In the genomic region with DNA sequence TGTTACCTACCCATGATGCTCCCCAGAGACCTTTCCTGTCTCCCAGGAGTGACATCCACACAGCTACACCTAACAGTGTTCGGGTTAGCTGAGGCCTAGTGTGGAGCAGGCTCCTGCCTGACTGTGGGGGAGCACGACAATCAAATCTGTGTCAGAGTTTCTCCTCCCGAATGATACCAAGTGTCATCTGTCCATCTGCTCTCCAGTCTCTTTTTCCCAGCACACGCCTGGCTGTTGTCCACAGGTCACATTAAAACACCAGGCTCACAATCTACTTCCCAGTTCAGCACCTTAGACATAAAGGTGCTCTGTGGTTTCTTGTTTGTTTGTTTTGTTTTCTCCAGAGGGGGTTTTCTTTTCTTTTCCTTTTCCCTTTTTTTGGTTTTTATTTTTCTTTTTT, we compare ENCODE assay signal across 22 mouse cellular contexts. TPM values are rescaled to one million over a fixed set of nuclear protein-coding genes. Genes with fewer than 3 reads are reported as not detected.
A peak's percentile ranks its signal among the peaks of the same experiment; 100 is the strongest.
DNase-seq lines count a peak whose midpoint lies in the region; ATAC-seq and TF ChIP-seq lines count a peak whose summit lies in the region.
"Had no signal": no experiment of that assay in that cellular context is flagged by ENCODE, and none has a peak within 500 bp of the region (broad histone marks: within the 10 kb centered on the region; RNA-seq: fewer than 3 reads in every experiment).

No protein-coding gene starts in this region.

- TF ChIP-seq POLR2A in small intestine, adult 2 months (IDR thresholded peaks at IDR 0.05; ENCODE audit: low read depth, low read length) = no peak

- peak overlapping the region; percentile 69; the same call in 1 of the 2 replicates for H3K27ac ChIP-seq in heart, embryonic 10.5 days
- no peak overlapping the region for H3K27ac ChIP-seq in midbrain, embryonic 12.5 days (replicated peaks)
- H3K27ac ChIP-seq in midbrain, embryonic 14.5 days (replicated peaks; ENCODE audit: low read depth, low read length) = no peak overlapping the region
- H3K27ac ChIP-seq in small intestine, adult 2 months (ENCODE audit: insufficient read depth, low read depth, low read length) = peak overlapping the region; percentile 27; the same call in 1 of the 2 replicates
- H3K27ac ChIP-seq: forebrain, embryonic 13.5 days; heart, adult 2 months; kidney, embryonic 15.5 days; left cerebral cortex, adult 2 months; limb, embryonic 13.5 days; lung, embryonic 15.5 days; stomach, embryonic 15.5 days had no signal

- DNase-seq in cerebellum, adult 9-10 months = peak; percentile 31
- no peak for DNase-seq in cerebellum, adult 11 months
- DNase-seq in heart, embryonic 10.5 days (ENCODE audit: low spot score) = no peak
- DNase-seq in heart, adult 9 months (ENCODE audit: low spot score in 2 of 2) = no peak
- no peak for DNase-seq in midbrain, embryonic 14.5 days
- DNase-seq: adrenal gland, postnatal 10 days; heart, adult 2 months; heart, postnatal 14 days; kidney, adult 18-20 months; kidney, postnatal 25 days had no signal

- ATAC-seq in midbrain, embryonic 12.5 days (ENCODE audit: low FRiP score, low read depth) = no peak
- no peak for ATAC-seq in midbrain, embryonic 14.5 days (ENCODE audit: low FRiP score, low TSS enrichment)
- ATAC-seq: forebrain, embryonic 13.5 days; Patski had no signal

- H3K4me2 ChIP-seq in midbrain, embryonic 12.5 days (replicated peaks) = no peak overlapping the region
- H3K4me2 ChIP-seq in midbrain, embryonic 14.5 days (ENCODE audit: low read length) = no peak overlapping the region
- H3K4me2 ChIP-seq: forebrain, embryonic 13.5 days; kidney, embryonic 15.5 days; limb, embryonic 13.5 days; liver, embryonic 11.5 days; lung, embryonic 15.5 days; midbrain, embryonic 11.5 days; stomach, embryonic 15.5 days had no signal

- WGBS in heart, embryonic 10.5 days = 70% methylated on average over 4 of the region's 4 CpGs
- WGBS in midbrain, embryonic 12.5 days = 65% methylated on average over 4 of the region's 4 CpGs
- 56% methylated on average over 4 of the region's 4 CpGs for WGBS in midbrain, embryonic 14.5 days
- 51% methylated on average over 4 of the region's 4 CpGs for WGBS in small intestine, adult 2 months

- no peaks in the 10 kb centered on the region for H3K36me3 ChIP-seq in heart, embryonic 10.5 days
- H3K36me3 ChIP-seq in midbrain, embryonic 12.5 days = no peaks in the 10 kb centered on the region
- H3K36me3 ChIP-seq in midbrain, embryonic 14.5 days (ENCODE audit: control insufficient read depth, insufficient read depth, low read length) = no peaks in the 10 kb centered on the region
- peaks cover 8% of the 10 kb centered on the region; the same call in 1 of the 2 replicates for H3K36me3 ChIP-seq in small intestine, adult 2 months (ENCODE audit: control insufficient read depth, insufficient read depth, low read length)
- H3K36me3 ChIP-seq: kidney, embryonic 15.5 days; limb, embryonic 13.5 days; lung, embryonic 15.5 days; stomach, embryonic 15.5 days had no signal

- TF ChIP-seq CTCF in small intestine, adult 2 months (IDR thresholded peaks at IDR 0.05; ENCODE audit: extremely low read depth, insufficient read length, insufficient replicate concordance, low read depth, low read length) = no peak

- no peaks in the 10 kb centered on the region for H3K27me3 ChIP-seq in heart, embryonic 10.5 days (ENCODE audit: insufficient read depth, poor library complexity, severe bottlenecking)
- H3K27me3 ChIP-seq in midbrain, embryonic 12.5 days = no peaks in the 10 kb centered on the region
- no peaks in the 10 kb centered on the region for H3K27me3 ChIP-seq in midbrain, embryonic 14.5 days (ENCODE audit: control insufficient read depth, insufficient read depth, low read length)
- no peaks in the 10 kb centered on the region for H3K27me3 ChIP-seq in small intestine, adult 2 months (ENCODE audit: control insufficient read depth, insufficient read depth, low read length)
- H3K27me3 ChIP-seq: Patski; stomach, embryonic 15.5 days had no signal

- H3K4me3 ChIP-seq in heart, embryonic 10.5 days = no peak overlapping the region
- H3K4me3 ChIP-seq in midbrain, embryonic 12.5 days = no peak overlapping the region
- no peak overlapping the region for H3K4me3 ChIP-seq in midbrain, embryonic 14.5 days (replicated peaks; ENCODE audit: low read depth, low read length)
- no peak overlapping the region for H3K4me3 ChIP-seq in small intestine, adult 2 months (ENCODE audit: low read depth, low read length)
- H3K4me3 ChIP-seq: erythroblast, embryonic 14.5 days; forebrain, embryonic 13.5 days; heart, adult 2 months; kidney, embryonic 15.5 days; left cerebral cortex, adult 2 months; limb, embryonic 13.5 days; lung, embryonic 15.5 days; stomach, embryonic 15.5 days had no signal

- peaks cover 68% of the 10 kb centered on the region for H3K4me1 ChIP-seq in heart, embryonic 10.5 days
- H3K4me1 ChIP-seq in midbrain, embryonic 12.5 days = peaks cover 84% of the 10 kb centered on the region
- H3K4me1 ChIP-seq in midbrain, embryonic 14.5 days (ENCODE audit: control insufficient read depth, insufficient read depth, low read length) = peaks cover 47% of the 10 kb centered on the region
- peaks cover 59% of the 10 kb centered on the region for H3K4me1 ChIP-seq in small intestine, adult 2 months (ENCODE audit: control insufficient read depth, insufficient read depth, insufficient read length, low read length)

- 0 out of 2 replicates have a peak overlapping the region, but pooled peaks have one; percentile 34 for H3K9ac ChIP-seq in midbrain, embryonic 12.5 days (replicated peaks)
- H3K9ac ChIP-seq in midbrain, embryonic 14.5 days (replicated peaks; ENCODE audit: low read length) = no peak overlapping the region
- H3K9ac ChIP-seq: kidney, embryonic 15.5 days; limb, embryonic 13.5 days; lung, embryonic 15.5 days; stomach, embryonic 15.5 days had no signal

- H3K9me3 ChIP-seq in heart, embryonic 10.5 days = no peaks in the 10 kb centered on the region
- H3K9me3 ChIP-seq in midbrain, embryonic 12.5 days = no peaks in the 10 kb centered on the region
- H3K9me3 ChIP-seq in midbrain, embryonic 14.5 days (ENCODE audit: control insufficient read depth, low read length) = no peaks in the 10 kb centered on the region
- H3K9me3 ChIP-seq: forebrain, embryonic 13.5 days; kidney, embryonic 15.5 days; limb, embryonic 13.5 days; lung, embryonic 15.5 days; stomach, embryonic 15.5 days had no signal

RNA-seq across cellular contexts. Expression of gene Plekha6, which starts 48.3 kb away (rescaled TPM):
- polyA plus RNA-seq in heart, embryonic 10.5 days (2016; fragmentation: Nextera tagmentation; extraction: Ambion mirVana) = 13.5 and 14.2 TPM in 2 replicates
- 27.7 and 36.1 TPM in 2 replicates for polyA plus RNA-seq in midbrain, embryonic 12.5 days (2016; fragmentation: Nextera tagmentation; extraction: Ambion mirVana)
- 18.4 and 25.4 TPM in 2 replicates for polyA plus RNA-seq in midbrain, embryonic 14.5 days (2014; fragmentation: Nextera tagmentation; extraction: Ambion mirVana)
- polyA plus RNA-seq in small intestine, adult 2 months (2012; rRNA removed) = 37.1 and 104 TPM in 2 replicates

Comparison
In these comparisons a context has a peak if more than half of its experiments do, and no peak if none do; other contexts are left out.
1. H3K27ac ChIP-seq: peak in heart, embryonic 10.5 days (single experiment) and small intestine, adult 2 months (single experiment); none in midbrain, embryonic 12.5 days (single experiment) and midbrain, embryonic 14.5 days (single experiment).